Mouse (Mus musculus) embryonic facial prominence, embryonic 15.5 days (tissue): ENCODE results near the gene Tgfb2. TPM values are rescaled to one million over a fixed set of nuclear protein-coding genes. Genes with fewer than 3 reads are reported as not detected.

ENCODE experiments used
- ATAC-seq: fragments of 200-750 bp; cut with Nextera tagmentation; 2 replicates; pipeline ENCODE4 v1.8.0; 2017; ENCODE audit warnings: low read depth, moderate TSS enrichment; ENCODE audit not compliant: insufficient number of reproducible peaks, low FRiP score, low TSS enrichment
- H3K27ac ChIP-seq: fragments of 300-500 bp; sonication (generic); replicated peaks from 2 replicates; pipeline ENCODE4 v1.5.1; 2015; ENCODE audit warnings: mild to moderate bottlenecking, inconsistent platforms
- H3K27me3 ChIP-seq: fragments of 300-500 bp; sonication (generic); 2 replicates; pipeline ENCODE4 v1.6.1; 2015; ENCODE audit warnings: inconsistent platforms
- H3K36me3 ChIP-seq: fragments of 300-500 bp; sonication (generic); 2 replicates; pipeline ENCODE4 v1.6.1; 2015; ENCODE audit warnings: mild to moderate bottlenecking, inconsistent platforms
- H3K4me1 ChIP-seq: fragments of 300-500 bp; sonication (generic); 2 replicates; pipeline ENCODE4 v1.6.1; 2015; ENCODE audit warnings: inconsistent platforms
- H3K4me2 ChIP-seq: fragments of 300-500 bp; sonication (generic); replicated peaks from 2 replicates; pipeline ENCODE4 v1.6.1; 2015; ENCODE audit warnings: mild to moderate bottlenecking, inconsistent platforms
- H3K4me3 ChIP-seq: fragments of 300-500 bp; sonication (generic); replicated peaks from 2 replicates; pipeline ENCODE4 v1.5.1; 2015; ENCODE audit warnings: mild to moderate bottlenecking, inconsistent platforms
- H3K9ac ChIP-seq: fragments of 300-500 bp; sonication (generic); 2 replicates; pipeline ENCODE4 v1.6.1; 2015; ENCODE audit warnings: inconsistent platforms
- H3K9me3 ChIP-seq: fragments of 300-500 bp; sonication (generic); replicated peaks from 2 replicates; pipeline ENCODE4 v1.6.1; 2016; ENCODE audit warnings: inconsistent platforms
- WGBS: fragments of 180-500 bp; shearing (Covaris S2); methylation state at CpG from one replicate; pipeline ENCODE4 v1.1.7; 2015; 5-methylcytosine and 5-hydroxymethylcytosine counted together
- polyA plus RNA-seq: library from polyadenylated mRNA; unstranded; fragments of >200 nt; fragmentation: Nextera tagmentation; extraction: Ambion mirVana; gene quantifications from 2 replicates; pipeline ENCODE4 v1.2.1, GENCODE M21; 2015

Gene Tgfb2
- polyA plus RNA-seq, 1 experiment from 2014 or later: 86.3 TPM

- Histone ChIP-seq H3K9me3 (no peaks in the 10 kb centered on the region), H3K9ac (no peak overlapping the region)
- WGBS: 80% methylated on average over 5 of the region's 5 CpGs
Observed at GRCm38 (mm10) chr1:186610481-186610880, 95.3 kb downstream of the Tgfb2 start.

DNA sequence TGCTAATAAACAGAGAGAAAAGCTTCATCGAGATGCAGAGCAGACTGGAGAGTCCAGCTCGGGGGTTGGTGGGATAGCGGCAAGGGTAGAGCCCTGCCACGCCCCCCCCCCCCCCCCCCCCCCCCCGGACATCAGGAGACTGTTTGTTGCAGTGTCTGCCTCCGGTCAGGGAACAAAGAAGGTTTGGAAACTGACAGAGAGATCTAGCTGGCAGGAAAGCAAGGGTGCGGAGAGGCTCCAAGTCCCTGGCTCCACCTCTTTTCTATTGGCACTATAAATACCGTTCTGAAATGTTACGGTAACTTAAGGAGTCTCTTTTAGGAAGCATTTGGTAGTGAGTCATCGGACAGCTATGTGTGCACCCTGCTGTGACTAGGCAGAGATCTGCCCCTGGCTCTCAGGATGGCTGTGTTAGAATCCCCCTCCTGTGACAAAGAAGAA is 96.0 kb downstream of the Tgfb2 start:
- H3K9ac ChIP-seq: no peak overlapping the region
- H3K27me3 ChIP-seq: no peaks in the 10 kb centered on the region
- no peak overlapping the region for H3K4me3 ChIP-seq
- peaks cover 12% of the 10 kb centered on the region for H3K4me1 ChIP-seq
- H3K36me3 ChIP-seq: no peaks in the 10 kb centered on the region
- H3K27ac ChIP-seq: peak overlapping the region; percentile 83
- peak; percentile 91 for ATAC-seq
- no peaks in the 10 kb centered on the region for H3K9me3 ChIP-seq
- H3K4me2 ChIP-seq: peak overlapping the region; percentile 25
- WGBS: 13% methylated on average over 8 of the region's 10 CpGs

More at GRCm38 (mm10) chr1:186610481-186610880, 95.3 kb downstream of the Tgfb2 start:
- Histone ChIP-seq H3K27me3 (no peaks in the 10 kb centered on the region), H3K27ac (peak overlapping the region; percentile 83), H3K4me3 (no peak overlapping the region), H3K36me3 (no peaks in the 10 kb centered on the region), H3K4me2 (no peak overlapping the region; the same call in 1 of the 2 replicates), H3K4me1 (peaks cover 12% of the 10 kb centered on the region)
- no peak for ATAC-seq

GRCm38 (mm10) chr1:186608116-186608515 is 97.7 kb downstream of the Tgfb2 start:
- peaks cover 12% of the 10 kb centered on the region for H3K4me1 ChIP-seq
- no peaks in the 10 kb centered on the region for H3K9me3 ChIP-seq
- H3K4me3 ChIP-seq: no peak overlapping the region
- WGBS: 77% methylated on average over 3 of the region's 3 CpGs
- no peak for ATAC-seq
- H3K27me3 ChIP-seq: no peaks in the 10 kb centered on the region
- H3K36me3 ChIP-seq: no peaks in the 10 kb centered on the region
- H3K4me2 ChIP-seq: no peak overlapping the region
- H3K27ac ChIP-seq: no peak overlapping the region
- H3K9ac ChIP-seq: no peak overlapping the region

DNA sequence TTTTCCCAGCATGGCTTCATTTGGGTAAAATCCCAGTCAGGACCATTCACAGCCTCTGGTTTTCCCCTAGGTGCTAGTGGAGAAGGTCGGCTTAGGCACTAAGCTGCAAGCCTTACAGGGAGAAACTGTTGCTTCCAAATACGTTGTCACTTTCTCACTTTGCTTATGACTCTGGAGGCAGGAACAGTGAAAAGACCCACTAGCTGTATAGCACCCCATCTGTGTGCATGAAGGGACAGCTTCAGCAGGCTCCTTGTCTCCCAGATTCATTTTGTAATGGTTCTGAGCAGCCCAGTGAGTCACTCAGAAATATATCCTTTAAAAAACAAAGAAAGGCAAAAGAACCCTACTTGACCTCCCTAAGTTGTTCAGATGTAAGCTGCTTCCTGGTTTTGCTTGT is 100.2 kb downstream of the Tgfb2 start:
- no peak overlapping the region for H3K27ac ChIP-seq
- H3K4me1 ChIP-seq: peaks cover 15% of the 10 kb centered on the region
- ATAC-seq: no peak
- H3K36me3 ChIP-seq: no peaks in the 10 kb centered on the region
- H3K9ac ChIP-seq: no peak overlapping the region
- no peaks in the 10 kb centered on the region for H3K27me3 ChIP-seq
- no peak overlapping the region for H3K4me3 ChIP-seq
- 69% methylated on average over 2 of the region's 2 CpGs for WGBS
- no peak overlapping the region for H3K4me2 ChIP-seq
- no peaks in the 10 kb centered on the region for H3K9me3 ChIP-seq

GRCm38 (mm10) chr1:186604124-186604523 is 101.7 kb downstream of the Tgfb2 start:
- no peak overlapping the region for H3K27ac ChIP-seq
- H3K9ac ChIP-seq: no peak overlapping the region
- H3K4me2 ChIP-seq: no peak overlapping the region
- no peaks in the 10 kb centered on the region for H3K36me3 ChIP-seq
- no peaks in the 10 kb centered on the region for H3K27me3 ChIP-seq
- ATAC-seq: no peak
- no peaks in the 10 kb centered on the region for H3K9me3 ChIP-seq
- 95% methylated on average over 5 of the region's 5 CpGs for WGBS
- peaks cover 2% of the 10 kb centered on the region; the same call in 1 of the 2 replicates for H3K4me1 ChIP-seq
- H3K4me3 ChIP-seq: no peak overlapping the region

DNA sequence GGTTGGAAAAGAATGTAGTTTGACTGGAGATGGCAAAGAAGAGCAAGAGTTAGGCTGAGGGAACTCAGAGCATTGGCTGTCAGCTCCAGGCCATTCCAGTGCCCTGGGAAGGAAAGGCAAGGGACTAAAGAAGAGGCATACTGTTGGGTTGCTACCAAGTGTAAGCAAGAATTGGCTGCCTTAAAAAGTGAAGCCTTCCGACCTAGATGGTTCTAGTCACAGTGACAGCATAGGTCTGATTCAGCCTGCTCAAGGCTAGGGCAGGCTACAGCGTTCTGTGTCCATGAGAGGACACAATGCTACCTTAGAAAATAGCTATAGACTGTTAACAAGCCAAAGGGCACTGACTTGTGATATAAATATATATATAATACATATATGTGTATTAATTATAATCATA is 117.6 kb downstream of the Tgfb2 start:
- H3K9ac ChIP-seq: no peak overlapping the region
- 83% methylated on average over 2 of the region's 2 CpGs for WGBS
- no peak for ATAC-seq
- peaks cover 2% of the 10 kb centered on the region; the same call in 1 of the 2 replicates for H3K4me1 ChIP-seq
- no peaks in the 10 kb centered on the region for H3K27me3 ChIP-seq
- H3K9me3 ChIP-seq: no peaks in the 10 kb centered on the region
- H3K27ac ChIP-seq: no peak overlapping the region
- no peak overlapping the region for H3K4me2 ChIP-seq
- no peaks in the 10 kb centered on the region for H3K36me3 ChIP-seq
- H3K4me3 ChIP-seq: no peak overlapping the region

- Histone ChIP-seq H3K4me1 (peaks cover 2% of the 10 kb centered on the region; the same call in 1 of the 2 replicates), H3K9ac (no peak overlapping the region), H3K27me3 (no peaks in the 10 kb centered on the region), H3K9me3 (no peaks in the 10 kb centered on the region), H3K36me3 (no peaks in the 10 kb centered on the region), H3K27ac (no peak overlapping the region), H3K4me2 (no peak overlapping the region), H3K4me3 (no peak overlapping the region)
- WGBS: 68% methylated on average over 8 of the region's 8 CpGs
- ATAC-seq: no peak
Observed at GRCm38 (mm10) chr1:186587065-186587804, 118.6 kb downstream of the Tgfb2 start.

- ATAC-seq: no peak
- Histone ChIP-seq H3K27me3 (no peaks in the 10 kb centered on the region), H3K9me3 (no peaks in the 10 kb centered on the region), H3K4me2 (no peak overlapping the region), H3K27ac (no peak overlapping the region), H3K4me1 (peaks cover 2% of the 10 kb centered on the region; the same call in 1 of the 2 replicates), H3K9ac (no peak overlapping the region), H3K36me3 (no peaks in the 10 kb centered on the region), H3K4me3 (no peak overlapping the region)
- 57% methylated on average over 2 of the region's 2 CpGs for WGBS
Observed at GRCm38 (mm10) chr1:186585571-186586164, 120.1 kb downstream of the Tgfb2 start.

DNA sequence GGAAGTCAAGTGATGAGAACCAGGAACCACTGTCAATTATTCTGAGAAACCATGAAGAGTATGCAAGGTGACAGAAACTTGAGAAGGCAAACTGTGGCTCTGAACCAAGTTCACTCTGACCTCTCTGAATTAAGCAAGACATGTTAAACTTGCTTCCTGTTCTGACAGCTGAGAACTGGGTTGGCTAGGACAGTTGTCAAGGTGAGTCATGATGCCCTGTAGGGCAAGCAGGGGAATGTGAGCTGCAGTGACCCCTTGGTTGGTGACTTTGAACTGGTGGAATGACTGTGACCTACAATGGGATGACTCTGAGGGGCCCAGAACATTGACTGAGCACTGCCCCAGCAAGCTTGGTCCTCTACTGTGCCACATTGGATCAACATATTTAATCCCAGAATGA is 121.9 kb downstream of the Tgfb2 start:
- Histone ChIP-seq H3K27ac (no peak overlapping the region), H3K9me3 (no peaks in the 10 kb centered on the region), H3K27me3 (no peaks in the 10 kb centered on the region), H3K4me2 (no peak overlapping the region), H3K9ac (no peak overlapping the region), H3K4me1 (peaks cover 2% of the 10 kb centered on the region; the same call in 1 of the 2 replicates), H3K4me3 (no peak overlapping the region), H3K36me3 (no peaks in the 10 kb centered on the region)
- no peak for ATAC-seq

DNA sequence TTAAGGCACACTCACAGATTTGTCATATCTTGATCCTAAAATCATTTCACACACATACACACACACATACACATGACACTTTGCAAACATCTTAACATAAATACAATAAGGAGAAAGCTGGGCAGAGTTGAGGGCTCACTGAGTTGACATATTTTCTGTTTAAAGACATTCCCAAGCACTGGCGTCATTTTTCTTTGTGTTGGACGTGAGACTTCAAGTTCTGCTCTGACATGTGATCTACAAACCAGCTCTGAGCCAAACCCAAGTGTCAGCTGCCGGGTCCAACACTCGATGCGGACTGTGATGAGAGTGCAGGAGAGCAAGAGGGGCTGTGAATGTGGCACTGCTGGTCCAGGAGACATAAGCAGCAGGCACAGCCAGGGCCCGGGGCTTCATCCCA is 123.7 kb downstream of the Tgfb2 start:
- H3K9me3 ChIP-seq: no peaks in the 10 kb centered on the region
- no peak for ATAC-seq

DNA sequence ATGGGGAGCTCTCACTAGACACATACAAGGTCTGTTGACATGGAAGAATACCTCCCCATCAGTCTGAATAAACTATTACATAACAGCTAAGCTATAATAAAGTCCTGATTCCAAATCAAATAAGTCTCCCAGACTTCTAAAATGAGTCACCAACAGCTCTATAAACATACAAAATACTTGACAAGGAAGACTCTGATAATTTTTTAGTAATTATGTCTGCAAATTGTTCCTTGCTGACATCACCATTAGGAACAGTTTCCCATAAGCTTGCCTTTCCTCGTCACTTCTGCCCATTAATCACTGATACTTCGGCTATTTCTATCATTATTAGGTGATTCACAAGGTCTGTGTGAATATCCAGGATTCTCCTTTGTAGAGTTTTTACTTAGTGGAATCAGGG is 124.1 kb downstream of the Tgfb2 start:
- no peaks in the 10 kb centered on the region for H3K27me3 ChIP-seq
- WGBS: 75% methylated on average over 2 of the region's 2 CpGs
- no peak overlapping the region for H3K4me2 ChIP-seq
- H3K36me3 ChIP-seq: no peaks in the 10 kb centered on the region
- H3K4me1 ChIP-seq: peaks cover 2% of the 10 kb centered on the region; the same call in 1 of the 2 replicates
- no peak overlapping the region for H3K27ac ChIP-seq
- ATAC-seq: no peak
- no peaks in the 10 kb centered on the region for H3K9me3 ChIP-seq
- H3K4me3 ChIP-seq: no peak overlapping the region
- no peak overlapping the region for H3K9ac ChIP-seq

More for the DNA sequence above, 123.7 kb downstream of the Tgfb2 start:
- no peak overlapping the region for H3K4me2 ChIP-seq
- H3K4me3 ChIP-seq: no peak overlapping the region
- H3K27me3 ChIP-seq: no peaks in the 10 kb centered on the region
- no peak overlapping the region for H3K27ac ChIP-seq
- no peak overlapping the region for H3K9ac ChIP-seq
- no peaks in the 10 kb centered on the region for H3K36me3 ChIP-seq
- WGBS: 68% methylated on average over 6 of the region's 6 CpGs
- peaks cover 2% of the 10 kb centered on the region; the same call in 1 of the 2 replicates for H3K4me1 ChIP-seq
